Mouse (Mus musculus) limb, embryonic 12.5 days (tissue): ENCODE data around the gene Npy2r. TPM values are rescaled to one million over a fixed set of nuclear protein-coding genes. Genes with fewer than 3 reads are reported as not detected.

Experiments
- polyA plus RNA-seq: library from polyadenylated mRNA; unstranded; fragments of >200 nt; fragmentation: Nextera tagmentation; extraction: Ambion mirVana; gene quantifications from 2 replicates; pipeline ENCODE4 v1.2.1, GENCODE M21; 2016

Npy2r gene
- polyA plus RNA-seq, 1 experiment from 2014 or later, result 0.18 TPM

Other genes starting within 250 kb of the Npy2r start
- gene Map9, start 190.0 kb downstream of the Npy2r start, polyA plus RNA-seq, result 9.5 and 10.6 TPM in 2 replicates